Mouse (Mus musculus) spleen, postnatal 14 days (tissue): ENCODE measurements around the gene Prl2b1.

ENCODE experiments used
- DNase-seq, 2 experiments: peaks; one replicate each; pipeline ENCODE4 v3.0.0; 2021 to 2022; ENCODE audit warnings: low spot score in 2 of 2

Prl2b1 gene

GRCm38 (mm10) chr13:27390746-27391145, at the start of gene Prl2b1:
Gene Prl2b1, minus strand, starts transcription at chr13:27390846.
- DNase-seq, result no peak

GRCm38 (mm10) chr13:27438588-27438987, 47.9 kb upstream of the Prl2b1 start, which contains the start of gene Prl8a6:
Gene Prl8a6, minus strand, starts transcription at chr13:27438688.
- no peak for DNase-seq

GRCm38 (mm10) chr13:27433159-27433558, 42.5 kb upstream of the Prl2b1 start:
- no peak for DNase-seq

- DNase-seq, result no peak
These were observed 23.0 kb upstream of the Prl2b1 start for GRCm38 (mm10) chr13:27413640-27414039.

- no peak for DNase-seq
These were observed 8.5 kb upstream of the Prl2b1 start for GRCm38 (mm10) chr13:27399061-27399724.

GRCm38 (mm10) chr13:27345373-27345772, 45.3 kb downstream of the Prl2b1 start, which contains the start of gene Prl8a2:
Gene Prl8a2, plus strand, starts transcription at chr13:27345673.
- no peak for DNase-seq

- DNase-seq, result no peak
These were observed 47.8 kb downstream of the Prl2b1 start for GRCm38 (mm10) chr13:27342733-27343275.

GRCm38 (mm10) chr13:27334989-27335388, 55.7 kb downstream of the Prl2b1 start:
- no peak for DNase-seq
